Mouse (Mus musculus) liver, postnatal 0 days (tissue): ENCODE data around the gene Plxnc1.

Experiments used
- CTCF ChIP-seq: sonication (generic); IDR thresholded peaks from 2 replicates; pipeline ENCODE4 v1.5.1; 2016; ENCODE audit warnings: antibody characterized with exemption, low read depth
- EP300 ChIP-seq: IDR thresholded peaks from 2 replicates; pipeline ENCODE4 v1.6.1; 2016; ENCODE audit warnings: antibody characterized with exemption, low read depth, mild to moderate bottlenecking

DNA sequence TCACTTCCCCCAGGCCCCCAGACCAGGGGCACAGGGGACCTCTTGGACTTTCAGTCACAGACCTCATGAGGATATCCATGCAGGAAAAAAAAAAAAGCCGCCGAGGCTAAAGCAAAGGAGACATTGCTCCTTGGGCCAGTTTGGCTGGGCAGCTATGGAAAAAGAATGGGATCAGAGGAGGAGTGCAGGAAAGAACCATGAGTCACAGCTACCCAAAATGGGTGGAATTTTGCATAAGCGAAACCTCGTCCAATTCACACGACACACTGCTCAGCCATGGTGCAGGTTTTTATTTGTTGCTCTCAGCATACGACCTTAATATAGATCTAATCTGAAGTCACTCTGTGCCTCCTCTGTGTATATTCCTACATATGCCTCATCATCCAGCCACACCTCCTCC lies 28.9 kb downstream of the Plxnc1 start:
- TF ChIP-seq EP300: no peak
- no peak for TF ChIP-seq CTCF
